ENCODE assay signal across 13 mouse cellular contexts in the genomic region with DNA sequence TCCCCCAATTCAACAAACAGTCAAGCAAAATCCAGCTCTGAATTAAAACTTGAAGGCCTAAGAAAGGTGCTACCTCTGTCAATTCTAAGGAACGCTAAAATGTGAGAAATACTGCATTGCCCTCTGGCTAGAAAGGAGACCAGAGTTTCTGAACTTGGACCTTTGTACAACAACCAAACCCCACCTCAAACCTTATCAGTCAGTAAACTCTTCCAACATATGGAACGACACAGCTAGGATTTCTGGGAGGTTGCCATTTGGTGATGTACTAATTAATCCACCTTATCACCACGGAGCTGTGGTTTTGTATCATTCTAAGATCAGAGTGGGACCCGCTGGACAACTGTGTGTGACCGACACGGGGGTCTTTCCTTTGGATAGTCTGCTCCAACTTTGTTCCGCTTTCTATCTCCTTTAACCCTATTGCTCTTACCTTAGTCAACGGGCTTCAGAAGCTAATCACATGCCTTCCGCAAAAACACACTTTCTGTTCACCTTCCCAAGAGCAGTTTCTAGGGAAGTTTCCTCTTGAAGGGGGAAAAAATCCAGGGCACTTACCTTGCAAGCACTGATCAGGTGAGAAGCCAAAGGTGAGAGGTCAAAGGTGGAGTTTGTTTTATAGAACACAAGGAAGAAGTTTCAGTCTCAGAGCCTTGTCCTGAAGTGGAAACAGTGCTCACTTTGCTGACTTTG. TPM values are rescaled to one million over a fixed set of nuclear protein-coding genes. Genes with fewer than 3 reads are reported as not detected.
DNase-seq lines count a peak whose midpoint lies in the region; ATAC-seq and TF ChIP-seq lines count a peak whose summit lies in the region.
"Had no signal": no experiment of that assay in that cellular context is flagged by ENCODE, and none has a peak within 500 bp of the region (broad histone marks: within the 10 kb centered on the region; RNA-seq: fewer than 3 reads in every experiment).

No protein-coding gene starts in this region.

- H3K4me3 ChIP-seq in embryonic facial prominence, embryonic 13.5 days = no peak overlapping the region
- H3K4me3 ChIP-seq in embryonic facial prominence, embryonic 10.5 days = no peak overlapping the region
- no peak overlapping the region for H3K4me3 ChIP-seq in hindbrain, postnatal 0 days (ENCODE audit: low read length)
- no peak overlapping the region for H3K4me3 ChIP-seq in hindbrain, embryonic 12.5 days
- H3K4me3 ChIP-seq in lung, embryonic 16.5 days (ENCODE audit: low read length) = no peak overlapping the region
- H3K4me3 ChIP-seq in stomach, postnatal 0 days (ENCODE audit: low read depth, low read length) = no peak overlapping the region; the same call in 1 of the 2 replicates
- H3K4me3 ChIP-seq: embryonic facial prominence, embryonic 15.5 days; forebrain, embryonic 13.5 days; liver, embryonic 13.5 days had no signal

- no peaks in the 10 kb centered on the region for H3K36me3 ChIP-seq in embryonic facial prominence, embryonic 13.5 days
- H3K36me3 ChIP-seq in embryonic facial prominence, embryonic 10.5 days (replicated peaks) = no peaks in the 10 kb centered on the region
- H3K36me3 ChIP-seq in hindbrain, postnatal 0 days (ENCODE audit: insufficient read depth, low read length) = no peaks in the 10 kb centered on the region
- H3K36me3 ChIP-seq in hindbrain, embryonic 12.5 days = no peaks in the 10 kb centered on the region
- H3K36me3 ChIP-seq in lung, embryonic 16.5 days (ENCODE audit: control insufficient read depth, insufficient read depth, low read length) = no peaks in the 10 kb centered on the region
- H3K36me3 ChIP-seq in stomach, postnatal 0 days (ENCODE audit: control insufficient read depth, insufficient read depth, low read length) = no peaks in the 10 kb centered on the region
- H3K36me3 ChIP-seq: embryonic facial prominence, embryonic 15.5 days; liver, embryonic 13.5 days had no signal

- no peaks in the 10 kb centered on the region for H3K9me3 ChIP-seq in embryonic facial prominence, embryonic 13.5 days
- H3K9me3 ChIP-seq in embryonic facial prominence, embryonic 10.5 days = no peaks in the 10 kb centered on the region
- H3K9me3 ChIP-seq in hindbrain, postnatal 0 days (ENCODE audit: low read length) = no peaks in the 10 kb centered on the region
- H3K9me3 ChIP-seq in hindbrain, embryonic 12.5 days (replicated peaks) = no peaks in the 10 kb centered on the region
- H3K9me3 ChIP-seq in lung, embryonic 16.5 days (ENCODE audit: control insufficient read depth, low read length) = no peaks in the 10 kb centered on the region
- no peaks in the 10 kb centered on the region for H3K9me3 ChIP-seq in stomach, postnatal 0 days (ENCODE audit: control insufficient read depth, low read length)
- H3K9me3 ChIP-seq: embryonic facial prominence, embryonic 15.5 days; forebrain, embryonic 13.5 days; liver, embryonic 13.5 days had no signal

- no peak for DNase-seq in embryonic facial prominence, embryonic 10.5 days (ENCODE audit: low spot score)
- no peak for DNase-seq in hindbrain, postnatal 0 days (ENCODE audit: low spot score)
- DNase-seq in lung, postnatal 4 days = no peak
- DNase-seq in stomach, postnatal 0 days (ENCODE audit: low spot score) = no peak
- DNase-seq in left cerebral cortex, postnatal 14 days (ENCODE audit: low spot score in 2 of 2) = no peak
- DNase-seq: liver, embryonic 13.5 days had no signal

- no peaks in the 10 kb centered on the region for H3K4me1 ChIP-seq in embryonic facial prominence, embryonic 13.5 days
- H3K4me1 ChIP-seq in embryonic facial prominence, embryonic 10.5 days = 0 out of 2 replicates have a peak, but pooled peaks cover 3% of the 10 kb centered on the region
- H3K4me1 ChIP-seq in hindbrain, postnatal 0 days (ENCODE audit: insufficient read depth, low read length) = no peaks in the 10 kb centered on the region
- no peaks in the 10 kb centered on the region for H3K4me1 ChIP-seq in hindbrain, embryonic 12.5 days
- H3K4me1 ChIP-seq in lung, embryonic 16.5 days (replicated peaks; ENCODE audit: control insufficient read depth, insufficient read depth, low read length) = no peaks in the 10 kb centered on the region
- no peaks in the 10 kb centered on the region for H3K4me1 ChIP-seq in stomach, postnatal 0 days (replicated peaks; ENCODE audit: control insufficient read depth, insufficient read depth)
- H3K4me1 ChIP-seq: embryonic facial prominence, embryonic 15.5 days; forebrain, embryonic 13.5 days had no signal

- H3K27ac ChIP-seq in embryonic facial prominence, embryonic 13.5 days = no peak overlapping the region
- H3K27ac ChIP-seq in embryonic facial prominence, embryonic 10.5 days (replicated peaks) = no peak overlapping the region
- no peak overlapping the region for H3K27ac ChIP-seq in hindbrain, postnatal 0 days
- H3K27ac ChIP-seq in hindbrain, embryonic 12.5 days = no peak overlapping the region
- no peak overlapping the region for H3K27ac ChIP-seq in lung, embryonic 16.5 days (ENCODE audit: low read length)
- H3K27ac ChIP-seq in stomach, postnatal 0 days (replicated peaks) = no peak overlapping the region
- H3K27ac ChIP-seq: embryonic facial prominence, embryonic 15.5 days; forebrain, embryonic 13.5 days; liver, embryonic 13.5 days had no signal

- WGBS in embryonic facial prominence, embryonic 13.5 days = 79% methylated on average over 9 of the region's 9 CpGs
- 90% methylated on average over 9 of the region's 9 CpGs for WGBS in embryonic facial prominence, embryonic 10.5 days
- 89% methylated on average over 9 of the region's 9 CpGs for WGBS in hindbrain, postnatal 0 days
- WGBS in hindbrain, embryonic 12.5 days = 92% methylated on average over 9 of the region's 9 CpGs
- 82% methylated on average over 9 of the region's 9 CpGs for WGBS in lung, embryonic 16.5 days
- 81% methylated on average over 9 of the region's 9 CpGs for WGBS in stomach, postnatal 0 days

- peak overlapping the region; percentile 24; the same call in 1 of the 2 replicates for H3K4me2 ChIP-seq in embryonic facial prominence, embryonic 13.5 days
- peak overlapping the region; percentile 27; the same call in 1 of the 2 replicates for H3K4me2 ChIP-seq in hindbrain, postnatal 0 days (ENCODE audit: low read depth, low read length)
- no peak overlapping the region for H3K4me2 ChIP-seq in hindbrain, embryonic 12.5 days (replicated peaks)
- peak overlapping the region; percentile 25; the same call in 1 of the 2 replicates for H3K4me2 ChIP-seq in lung, embryonic 16.5 days (ENCODE audit: low read depth, low read length)
- peak overlapping the region; percentile 36 for H3K4me2 ChIP-seq in stomach, postnatal 0 days (replicated peaks; ENCODE audit: low read depth)
- H3K4me2 ChIP-seq: embryonic facial prominence, embryonic 15.5 days; forebrain, embryonic 13.5 days; liver, embryonic 13.5 days had no signal

- intact Hi-C loops in left cerebral cortex, postnatal 14 days (cut with DNase I) = loop anchor here (5.0 kb wide), 1 partner anchor 259 kb away; no protein-coding TSS in a partner anchor

- H3K27me3 ChIP-seq in embryonic facial prominence, embryonic 13.5 days = no peaks in the 10 kb centered on the region
- H3K27me3 ChIP-seq in embryonic facial prominence, embryonic 10.5 days (replicated peaks; ENCODE audit: low read depth, poor library complexity, severe bottlenecking) = no peaks in the 10 kb centered on the region
- H3K27me3 ChIP-seq in hindbrain, postnatal 0 days (ENCODE audit: insufficient read depth, low read length) = no peaks in the 10 kb centered on the region
- H3K27me3 ChIP-seq in hindbrain, embryonic 12.5 days = no peaks in the 10 kb centered on the region
- no peaks in the 10 kb centered on the region for H3K27me3 ChIP-seq in lung, embryonic 16.5 days (ENCODE audit: control insufficient read depth, insufficient read depth, low read depth, low read length)
- H3K27me3 ChIP-seq in stomach, postnatal 0 days (ENCODE audit: control insufficient read depth, insufficient read depth, low read length) = no peaks in the 10 kb centered on the region
- H3K27me3 ChIP-seq: embryonic facial prominence, embryonic 15.5 days; forebrain, embryonic 13.5 days; liver, embryonic 13.5 days; Patski had no signal

- H3K9ac ChIP-seq in embryonic facial prominence, embryonic 13.5 days = no peak overlapping the region
- H3K9ac ChIP-seq in hindbrain, postnatal 0 days (replicated peaks; ENCODE audit: low read length) = no peak overlapping the region
- no peak overlapping the region for H3K9ac ChIP-seq in hindbrain, embryonic 12.5 days
- no peak overlapping the region for H3K9ac ChIP-seq in lung, embryonic 16.5 days (ENCODE audit: low read length)
- no peak overlapping the region for H3K9ac ChIP-seq in stomach, postnatal 0 days (ENCODE audit: low read length)
- H3K9ac ChIP-seq: embryonic facial prominence, embryonic 15.5 days; forebrain, embryonic 13.5 days; liver, embryonic 13.5 days had no signal

- no peak for TF ChIP-seq CTCF in hindbrain, postnatal 0 days (IDR thresholded peaks at IDR 0.05; ENCODE audit: low read depth)
- no peak for TF ChIP-seq CTCF in stomach, postnatal 0 days (IDR thresholded peaks at IDR 0.05; ENCODE audit: low read depth)

- TF ChIP-seq EP300 in stomach, postnatal 0 days (optimal IDR thresholded peaks at IDR 0.05) = no peak

- no peak for ATAC-seq in embryonic facial prominence, embryonic 13.5 days (ENCODE audit: insufficient number of reproducible peaks, insufficient read depth, low FRiP score, low TSS enrichment, low read depth)
- no peak for ATAC-seq in hindbrain, postnatal 0 days
- ATAC-seq in hindbrain, embryonic 12.5 days (ENCODE audit: low FRiP score) = no peak
- no peak for ATAC-seq in lung, embryonic 16.5 days (ENCODE audit: low read depth)
- ATAC-seq in stomach, postnatal 0 days (ENCODE audit: low FRiP score, low TSS enrichment) = no peak
- ATAC-seq: forebrain, embryonic 13.5 days; Patski had no signal

RNA-seq across cellular contexts. Expression of a gene that starts 0.5 kb away (rescaled TPM):
- polyA plus RNA-seq in embryonic facial prominence, embryonic 13.5 days (2015; fragmentation: Nextera tagmentation; extraction: Ambion mirVana) = 0.46 and 0.67 TPM in 2 replicates
- polyA plus RNA-seq in embryonic facial prominence, embryonic 10.5 days (2016; fragmentation: Nextera tagmentation; extraction: Ambion mirVana) = 0.09 TPM in 1 of 2 replicates, not detected in the other
- total RNA-seq in hindbrain, postnatal 0 days (2014; rRNA removed) = 0.52 and 0.90 TPM in 2 replicates
- polyA plus RNA-seq in hindbrain, postnatal 0 days (2015; fragmentation: Nextera tagmentation; extraction: Ambion mirVana) = 0.96 and 1.1 TPM in 2 replicates
- 0.46 and 0.52 TPM in 2 replicates for polyA plus RNA-seq in hindbrain, embryonic 12.5 days (2016; fragmentation: Nextera tagmentation; extraction: Ambion mirVana)
- polyA plus RNA-seq in lung, embryonic 16.5 days (2015; fragmentation: Nextera tagmentation; extraction: Ambion mirVana) = 2.4 and 3.3 TPM in 2 replicates
- polyA plus RNA-seq in stomach, postnatal 0 days (2015; fragmentation: Nextera tagmentation; extraction: Ambion mirVana) = 0.51 and 0.62 TPM in 2 replicates
- under 1 TPM; 0.13 to 0.19 TPM for total RNA-seq in left cerebral cortex, postnatal 14 days (2021)
- total RNA-seq: common myeloid progenitor, adult 5-6 weeks had no signal

RNA-seq across cellular contexts. Expression of a gene that starts 53.1 kb away (rescaled TPM):
- polyA plus RNA-seq in embryonic facial prominence, embryonic 13.5 days (2015; fragmentation: Nextera tagmentation; extraction: Ambion mirVana) = 21.3 and 35.1 TPM in 2 replicates
- polyA plus RNA-seq in embryonic facial prominence, embryonic 10.5 days (2016; fragmentation: Nextera tagmentation; extraction: Ambion mirVana) = 4.3 and 4.9 TPM in 2 replicates
- total RNA-seq in hindbrain, postnatal 0 days (2014; rRNA removed) = 45.3 and 48.8 TPM in 2 replicates
- polyA plus RNA-seq in hindbrain, postnatal 0 days (2015; fragmentation: Nextera tagmentation; extraction: Ambion mirVana) = 33.2 and 36.8 TPM in 2 replicates
- polyA plus RNA-seq in hindbrain, embryonic 12.5 days (2016; fragmentation: Nextera tagmentation; extraction: Ambion mirVana) = 28.3 and 34.9 TPM in 2 replicates
- 29.2 and 41.0 TPM in 2 replicates for polyA plus RNA-seq in lung, embryonic 16.5 days (2015; fragmentation: Nextera tagmentation; extraction: Ambion mirVana)
- 14.7 and 18.3 TPM in 2 replicates for polyA plus RNA-seq in stomach, postnatal 0 days (2015; fragmentation: Nextera tagmentation; extraction: Ambion mirVana)
- total RNA-seq in left cerebral cortex, postnatal 14 days (2021) = 10 to 100 TPM; 21.1 to 22.2 TPM
